Mouse (Mus musculus) myocyte (in vitro differentiated cells): ENCODE results near the gene Adprh. TPM values are rescaled to one million over a fixed set of nuclear protein-coding genes. Genes with fewer than 3 reads are reported as not detected.

Experiments used
- H3K27me3 ChIP-seq: one replicate; pipeline ENCODE4 v1.6.1; 2011; ENCODE audit not compliant: control insufficient read depth, insufficient read depth, insufficient read length
- H3K36me3 ChIP-seq: one replicate; pipeline ENCODE4 v1.6.1; 2011; ENCODE audit not compliant: control insufficient read depth, insufficient read depth
- H3K4me2 ChIP-seq: one replicate; pipeline ENCODE4 v1.6.1; 2011; ENCODE audit warnings: low read depth, control low read depth
- H3K4me3 ChIP-seq: one replicate; pipeline ENCODE4 v1.5.1; 2011; ENCODE audit warnings: mild to moderate bottlenecking, control low read depth, moderate library complexity
- H3K79me2 ChIP-seq: one replicate; pipeline ENCODE4 v1.6.1; 2011; ENCODE audit not compliant: control insufficient read depth, insufficient read depth
- H3ac ChIP-seq: one replicate; pipeline ENCODE4 v1.6.1; 2011; ENCODE audit not compliant: control insufficient read depth, insufficient read length
- CEBPB ChIP-seq: IDR thresholded peaks from 2 replicates; pipeline ENCODE4 v1.6.1; 2011; ENCODE audit warnings: mild to moderate bottlenecking, moderate library complexity; ENCODE audit not compliant: poor library complexity, insufficient read depth, severe bottlenecking
- E2F4 ChIP-seq: IDR thresholded peaks from one replicate; pipeline ENCODE4 v1.6.1; 2011; ENCODE audit warnings: mild to moderate bottlenecking, control low read depth, moderate library complexity; ENCODE audit not compliant: insufficient read depth
- MAX ChIP-seq: IDR thresholded peaks from one replicate; pipeline ENCODE4 v1.6.1; 2011; ENCODE audit warnings: low read depth, mild to moderate bottlenecking, control low read depth
- MYOD1 ChIP-seq, 3 experiments: IDR thresholded peaks; one replicate each; pipeline ENCODE4 v1.6.1; 2011; ENCODE audit warnings: control low read depth in 2 of 3, low read depth in 2 of 3, mild to moderate bottlenecking in 2 of 3, moderate library complexity in 1 of 3; ENCODE audit not compliant: insufficient read length in 2 of 3, control insufficient read depth in 1 of 3
- MYOG ChIP-seq, 3 experiments: IDR thresholded peaks; one replicate each; pipeline ENCODE4 v1.6.1; 2011; ENCODE audit warnings: control low read depth in 2 of 3, low read depth in 2 of 3, mild to moderate bottlenecking in 2 of 3; ENCODE audit not compliant: insufficient read length in 2 of 3, control insufficient read depth in 1 of 3, insufficient read depth in 1 of 3
- POLR2A ChIP-seq: IDR thresholded peaks from one replicate; pipeline ENCODE4 v1.6.1; 2011; ENCODE audit warnings: low read depth, mild to moderate bottlenecking, control low read depth, moderate library complexity; ENCODE audit not compliant: insufficient read length
- POLR2AphosphoS2 ChIP-seq: IDR thresholded peaks from one replicate; pipeline ENCODE4 v1.6.1; 2011; ENCODE audit warnings: low read depth, control low read depth; ENCODE audit not compliant: insufficient read length
- REST ChIP-seq: IDR thresholded peaks from one replicate; pipeline ENCODE4 v1.6.1; 2011; ENCODE audit warnings: mild to moderate bottlenecking, control low read depth, moderate library complexity; ENCODE audit not compliant: insufficient read depth, insufficient read length
- SRF ChIP-seq: IDR thresholded peaks from one replicate; pipeline ENCODE4 v1.6.1; 2011; ENCODE audit warnings: low read depth; ENCODE audit not compliant: control insufficient read depth, insufficient read length
- TCF12 ChIP-seq: IDR thresholded peaks from one replicate; pipeline ENCODE4 v1.6.1; 2011; ENCODE audit warnings: mild to moderate bottlenecking, control low read depth; ENCODE audit not compliant: poor library complexity, insufficient read depth, severe bottlenecking
- TCF3 ChIP-seq: IDR thresholded peaks from one replicate; pipeline ENCODE4 v1.6.1; 2011; ENCODE audit warnings: low read depth, control low read depth; ENCODE audit not compliant: insufficient read length
- USF1 ChIP-seq: IDR thresholded peaks from one replicate; pipeline ENCODE4 v1.6.1; 2011; ENCODE audit warnings: low read depth, mild to moderate bottlenecking, control low read depth, moderate library complexity
- polyA plus RNA-seq: library from polyadenylated mRNA; unstranded; fragments of >200 nt; fragmentation: generic; extraction: Trizol; gene quantifications from one replicate; pipeline ENCODE4 v1.2.1, GENCODE M21; 2012; ENCODE audit warnings: missing spikeins

Adprh gene
- polyA plus RNA-seq, 1 experiment: 124 TPM

GRCm38 (mm10) chr16:38469437-38469836, 16.9 kb upstream of the Adprh start:
- Histone ChIP-seq H3K27me3 (no peaks in the 10 kb centered on the region), H3K36me3 (peaks cover 22% of the 10 kb centered on the region), H3K79me2 (peaks cover 84% of the 10 kb centered on the region), H3ac (no peak overlapping the region), H3K4me2 (no peak overlapping the region), H3K4me3 (no peak overlapping the region)
- TF ChIP-seq MAX (no peak), POLR2A (no peak), REST (no peak), USF1 (no peak), SRF (no peak), TCF3 (no peak), E2F4 (no peak), MYOG (IDR thresholded peaks at IDR 0.05; ENCODE audit: control insufficient read depth in 1 of 3, insufficient read depth in 1 of 3, insufficient read length in 2 of 3, low read depth in 2 of 3) (no peak), MYOD1 (IDR thresholded peaks at IDR 0.05; ENCODE audit: control insufficient read depth in 1 of 3, insufficient read length in 2 of 3, low read depth in 2 of 3) (no peak), POLR2AphosphoS2 (no peak), TCF12 (no peak), CEBPB (no peak)

GRCm38 (mm10) chr16:38468706-38469018, 16.2 kb upstream of the Adprh start:
- H3K79me2 ChIP-seq: peaks cover 91% of the 10 kb centered on the region
- peaks cover 14% of the 10 kb centered on the region for H3K36me3 ChIP-seq
- no peak overlapping the region for H3K4me3 ChIP-seq
- H3K27me3 ChIP-seq: no peaks in the 10 kb centered on the region
- no peak overlapping the region for H3K4me2 ChIP-seq
- TF ChIP-seq TCF12: no peak
- no peak for TF ChIP-seq REST
- TF ChIP-seq E2F4: no peak
- TF ChIP-seq CEBPB: no peak
- no peak for TF ChIP-seq POLR2A
- no peak for TF ChIP-seq MYOG (IDR thresholded peaks at IDR 0.05; ENCODE audit: control insufficient read depth in 1 of 3, insufficient read depth in 1 of 3, insufficient read length in 2 of 3, low read depth in 2 of 3)
- TF ChIP-seq MYOD1 (IDR thresholded peaks at IDR 0.05; ENCODE audit: control insufficient read depth in 1 of 3, insufficient read length in 2 of 3, low read depth in 2 of 3): no peak
- TF ChIP-seq POLR2AphosphoS2: no peak
- TF ChIP-seq USF1: no peak
- TF ChIP-seq MAX: no peak
- TF ChIP-seq SRF: no peak
- TF ChIP-seq TCF3: no peak
- no peak overlapping the region for H3ac ChIP-seq

GRCm38 (mm10) chr16:38467917-38468705, 15.6 kb upstream of the Adprh start:
- H3ac ChIP-seq: no peak overlapping the region
- H3K4me2 ChIP-seq: no peak overlapping the region
- no peaks in the 10 kb centered on the region for H3K27me3 ChIP-seq
- no peak overlapping the region for H3K4me3 ChIP-seq
- peaks cover 94% of the 10 kb centered on the region for H3K79me2 ChIP-seq
- H3K36me3 ChIP-seq: peaks cover 13% of the 10 kb centered on the region
- TF ChIP-seq E2F4 (no peak), TCF3 (no peak), REST (no peak), USF1 (no peak), MYOD1 (IDR thresholded peaks at IDR 0.05; ENCODE audit: control insufficient read depth in 1 of 3, insufficient read length in 2 of 3, low read depth in 2 of 3) (no peak), CEBPB (no peak), TCF12 (no peak), POLR2A (no peak), POLR2AphosphoS2 (no peak), MYOG (IDR thresholded peaks at IDR 0.05; ENCODE audit: control insufficient read depth in 1 of 3, insufficient read depth in 1 of 3, insufficient read length in 2 of 3, low read depth in 2 of 3) (no peak), SRF (no peak), MAX (no peak)

GRCm38 (mm10) chr16:38467091-38467916, 14.8 kb upstream of the Adprh start:
- peaks cover 13% of the 10 kb centered on the region for H3K36me3 ChIP-seq
- no peak overlapping the region for H3K4me3 ChIP-seq
- TF ChIP-seq TCF12: no peak
- no peak for TF ChIP-seq MAX
- TF ChIP-seq CEBPB: no peak
- no peak for TF ChIP-seq MYOG (IDR thresholded peaks at IDR 0.05; ENCODE audit: control insufficient read depth in 1 of 3, insufficient read depth in 1 of 3, insufficient read length in 2 of 3, low read depth in 2 of 3)
- no peak for TF ChIP-seq E2F4
- no peak for TF ChIP-seq POLR2AphosphoS2
- TF ChIP-seq SRF: no peak
- TF ChIP-seq POLR2A: no peak
- no peak overlapping the region for H3ac ChIP-seq
- H3K27me3 ChIP-seq: no peaks in the 10 kb centered on the region
- no peak overlapping the region for H3K4me2 ChIP-seq
- peaks cover 96% of the 10 kb centered on the region for H3K79me2 ChIP-seq
